Comparison of ENCODE assay signal across 8 mouse cellular contexts in the genomic region with DNA sequence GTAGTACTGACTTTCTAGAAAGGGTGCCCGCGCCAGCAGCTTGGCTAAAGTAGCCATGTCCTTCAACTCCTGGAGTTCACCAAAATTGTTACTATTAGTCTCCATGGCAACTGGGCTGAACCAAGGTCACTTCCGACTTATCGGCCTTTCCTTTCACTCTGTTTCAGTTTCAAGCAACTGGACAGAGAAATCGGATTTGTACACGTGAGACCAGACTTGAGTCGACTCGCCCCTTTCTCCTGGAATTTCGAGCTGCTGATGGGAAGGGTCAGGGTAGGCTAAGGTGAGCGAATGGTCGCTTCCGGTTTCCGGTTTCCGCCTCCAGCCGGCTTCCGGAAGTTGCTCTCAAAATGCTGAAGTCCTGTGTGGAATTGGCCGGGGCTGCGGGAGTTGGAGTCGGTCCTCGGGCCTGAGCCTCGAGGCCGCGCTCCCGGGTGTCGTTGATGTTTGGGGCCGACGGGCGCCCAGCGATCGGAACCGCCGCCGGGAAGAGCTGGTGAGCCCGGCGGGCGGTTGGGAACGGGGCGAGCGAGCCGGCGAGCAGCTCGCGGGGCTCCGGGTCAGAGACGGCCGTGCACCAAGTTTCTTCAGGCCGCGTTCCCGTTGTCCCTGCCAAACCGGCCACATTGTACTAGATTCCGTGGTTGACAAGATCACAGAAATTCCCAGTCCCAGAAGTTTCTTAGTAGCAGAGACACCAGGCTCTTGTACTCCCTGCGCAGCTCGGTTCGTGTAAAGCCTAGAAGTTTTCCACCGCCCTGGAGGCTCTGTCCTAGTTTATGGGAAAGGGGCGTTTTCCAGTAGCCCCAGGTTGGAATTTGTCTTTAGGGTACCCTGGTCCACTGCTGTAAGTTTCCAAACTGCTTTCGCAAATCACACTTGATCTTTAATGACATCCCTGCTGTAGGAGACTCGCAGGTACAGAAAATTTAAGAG. TPM values are rescaled to one million over a fixed set of nuclear protein-coding genes. Genes with fewer than 3 reads are reported as not detected.
DNase-seq lines count a peak whose midpoint lies in the region; ATAC-seq lines count a peak whose summit lies in the region.

A gene (minus strand): TSS at position 285 of the 936 bp plus-strand sequence.
A gene (plus strand): TSS at position 328 of the 936 bp plus-strand sequence.

- under 1% methylated on average over 58 of the region's 58 CpGs for WGBS in hindbrain, embryonic 11.5 days

- peak within 1 kb of the TSS; percentile 81 for H3K4me3 ChIP-seq in hindbrain, embryonic 11.5 days (ENCODE audit: low read depth, low read length)

- ATAC-seq in hindbrain, embryonic 11.5 days (ENCODE audit: low FRiP score): peak; percentile 93

- no peaks in the 10 kb centered on the region for H3K9me3 ChIP-seq in hindbrain, embryonic 11.5 days (ENCODE audit: control insufficient read depth, low read length)

- no peak within 1 kb of the TSS for H3K27ac ChIP-seq in hindbrain, embryonic 11.5 days (ENCODE audit: low read depth, low read length)

- H3K4me2 ChIP-seq in hindbrain, embryonic 11.5 days (replicated peaks; ENCODE audit: low read depth, low read length): peak within 1 kb of the TSS; percentile 78

- peak within 1 kb of the TSS; percentile 83 for H3K9ac ChIP-seq in hindbrain, embryonic 11.5 days (ENCODE audit: low read depth, low read length)

- H3K4me1 ChIP-seq in hindbrain, embryonic 11.5 days (replicated peaks; ENCODE audit: control insufficient read depth, insufficient read depth, low read length): no peaks in the 10 kb centered on the region

- no peaks in the 10 kb centered on the region for H3K36me3 ChIP-seq in hindbrain, embryonic 11.5 days (ENCODE audit: control insufficient read depth, insufficient read depth, low read length)

- peak; percentile 89 for DNase-seq in Muller cell, postnatal 12 days (ENCODE audit: inconsistent ontology term)
- DNase-seq in cerebellum, adult 9-10 months: peak; percentile 80
- peak; percentile 17 to 80 for DNase-seq in frontal cortex, adult 2 months (ENCODE audit: extremely low spot score in 1 of 2, low spot score in 1 of 2)
- peak; percentile 91 for DNase-seq in hindbrain, embryonic 11.5 days (ENCODE audit: low spot score)
- DNase-seq in layer of hippocampus, postnatal 14 days (ENCODE audit: low spot score in 2 of 2): peak; percentile 78 to 79
- DNase-seq in lung, postnatal 14 days: peak; percentile 81
- peak; percentile 71 for DNase-seq in retina, adult 2 months (ENCODE audit: low read depth, low spot score)
- peak; percentile 65 for DNase-seq in thymus, postnatal 36 days

- no peaks in the 10 kb centered on the region for H3K27me3 ChIP-seq in hindbrain, embryonic 11.5 days (ENCODE audit: control insufficient read depth, insufficient read depth, low read length)

RNA-seq across cellular contexts. Expression of the first gene that starts in this region (rescaled TPM):
- 0.65 and 0.92 TPM in 2 replicates for polyA plus RNA-seq in frontal cortex, adult 2 months (2012; rRNA removed)
- polyA plus RNA-seq in hindbrain, embryonic 11.5 days (2014; fragmentation: Nextera tagmentation; extraction: Ambion mirVana): 1.6 and 2.1 TPM in 2 replicates
- total RNA-seq in layer of hippocampus, postnatal 14 days (2021): 1 to 10 TPM in 1 of 2 experiments, under 1 TPM in 1; 0.76 to 1.4 TPM

RNA-seq across cellular contexts. Expression of the second gene that starts in this region (rescaled TPM):
- polyA plus RNA-seq in frontal cortex, adult 2 months (2012; rRNA removed): 15.5 and 15.6 TPM in 2 replicates
- 24.3 and 30.8 TPM in 2 replicates for polyA plus RNA-seq in hindbrain, embryonic 11.5 days (2014; fragmentation: Nextera tagmentation; extraction: Ambion mirVana)
- total RNA-seq in layer of hippocampus, postnatal 14 days (2021): 10 to 100 TPM; 21.1 to 23.1 TPM
